Mouse (Mus musculus) cerebellum, postnatal 25 days (tissue): ENCODE results near the gene Eif2d.
A peak's percentile ranks its signal among the peaks of the same experiment; 100 is the strongest.

ENCODE experiments used
- DNase-seq, 2 experiments: peaks; one replicate each; pipeline ENCODE4 v3.0.0; 2021; ENCODE audit warnings: mixed read lengths in 2 of 2

The Eif2d gene

GRCm38 (mm10) chr1:131153018-131153629 is at the start of gene Eif2d:
TSS of gene Eif2d (plus strand) at chr1:131153181.
- peak; percentile 93 to 95 for DNase-seq

GRCm38 (mm10) chr1:131103776-131104424 is 49.1 kb upstream of the Eif2d start:
- no peak for DNase-seq

DNA sequence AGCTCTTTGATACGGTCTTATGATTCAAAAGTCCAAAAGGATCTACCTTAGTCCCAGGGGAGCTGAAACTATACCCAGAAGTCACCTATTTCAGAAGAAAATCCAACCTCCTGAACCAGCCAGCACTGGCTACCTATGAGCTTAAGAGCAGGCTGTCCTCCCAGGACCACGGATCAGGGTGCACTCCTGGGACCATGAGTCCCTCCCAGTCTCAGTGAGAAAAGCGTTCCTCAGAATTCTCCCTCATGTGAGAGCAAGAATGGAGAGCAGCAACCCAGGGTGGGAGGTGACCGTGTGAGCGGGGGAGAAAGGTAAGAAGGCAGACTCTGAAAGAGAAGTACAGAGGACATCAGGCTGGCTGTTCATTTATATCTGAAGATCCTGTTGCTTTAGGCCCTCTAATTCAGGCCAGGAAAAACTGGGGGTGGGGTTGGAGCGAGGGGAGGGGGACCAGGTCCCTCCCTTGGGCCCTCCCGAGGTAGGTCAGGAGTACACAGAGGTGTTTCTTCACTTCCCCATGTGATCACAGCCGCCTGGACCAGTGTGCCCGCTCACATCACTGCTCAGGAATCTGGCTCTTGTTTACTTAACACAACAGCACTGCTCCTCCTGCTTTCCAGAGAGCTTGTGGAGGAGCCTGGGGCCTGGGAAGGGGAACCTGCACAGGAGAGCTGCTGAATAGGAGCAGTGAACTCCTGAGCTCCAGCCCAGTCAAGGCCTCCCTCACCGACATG is 45.2 kb upstream of the Eif2d start:
- DNase-seq, result no peak

DNA sequence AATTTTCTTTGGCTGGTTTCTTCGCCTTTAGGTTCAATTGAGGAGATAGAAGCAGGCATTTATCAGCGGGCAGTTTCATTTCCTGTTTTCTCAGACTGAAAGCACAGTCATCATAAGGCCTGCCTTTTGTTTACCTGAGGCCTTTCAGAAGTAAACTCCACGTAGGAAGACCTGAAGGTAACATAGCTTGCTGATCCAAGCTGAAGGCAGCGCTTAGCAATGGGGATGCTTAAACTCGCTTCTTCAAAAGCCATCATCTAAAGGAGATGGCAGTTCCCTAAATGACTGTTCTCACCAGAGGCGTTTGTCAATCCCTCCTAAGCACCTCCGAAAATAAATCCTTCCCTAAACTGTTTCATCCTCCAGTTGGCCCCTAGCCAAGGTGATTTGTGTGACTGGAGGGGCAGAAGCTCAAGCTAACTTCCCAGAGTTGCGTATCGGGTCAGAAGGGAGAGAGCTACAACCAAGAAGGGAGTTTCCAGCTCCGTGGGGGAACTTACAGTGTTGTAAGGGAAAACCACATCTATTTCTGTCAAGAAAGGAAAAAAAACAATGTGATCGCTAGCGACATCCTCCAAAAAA is 42.4 kb upstream of the Eif2d start:
- no peak for DNase-seq

GRCm38 (mm10) chr1:131112576-131112975 is 40.4 kb upstream of the Eif2d start:
- no peak for DNase-seq

DNA sequence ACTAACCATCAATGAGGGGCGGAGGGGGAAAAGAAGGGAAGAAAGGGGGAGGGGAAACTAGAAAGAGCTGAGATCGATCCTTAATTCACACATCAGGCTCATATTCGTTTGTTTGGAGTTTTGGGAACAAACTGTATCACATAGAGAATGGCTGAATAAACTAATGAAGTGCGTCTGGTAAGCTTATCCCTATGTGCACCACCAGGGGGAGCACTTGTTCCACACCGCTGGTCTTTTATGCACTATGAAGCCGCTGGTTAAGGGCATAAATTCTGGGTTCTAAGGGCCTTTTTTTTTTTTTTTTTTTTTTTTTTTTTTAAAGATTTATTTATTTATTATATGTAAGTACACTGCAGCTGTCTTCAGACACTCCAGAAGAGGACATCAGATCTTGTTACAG is 37.0 kb upstream of the Eif2d start:
- DNase-seq, result peak; percentile 70 to 83

- DNase-seq, result peak; percentile 28 to 43
Observed at GRCm38 (mm10) chr1:131116430-131117011, 36.5 kb upstream of the Eif2d start.

DNA sequence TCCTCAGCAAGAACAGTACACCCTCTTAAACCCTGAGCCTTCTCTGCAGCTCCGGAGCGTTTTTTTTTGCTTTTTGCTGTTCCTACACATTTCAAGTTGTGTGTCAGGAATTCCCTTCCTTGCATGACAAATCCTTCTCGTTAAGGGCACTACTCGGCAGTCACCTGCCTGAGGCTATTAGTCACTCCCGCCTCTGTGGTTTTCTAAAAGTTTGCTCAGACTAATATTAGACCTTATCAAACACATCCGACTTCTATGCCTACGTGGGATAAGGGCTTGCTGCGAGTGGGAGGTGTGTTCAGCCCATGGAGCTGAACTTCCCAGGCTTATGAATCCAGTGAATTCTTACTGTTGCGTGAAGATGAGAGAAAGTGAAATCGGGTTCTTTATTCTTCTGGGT is 34.5 kb upstream of the Eif2d start:
- no peak for DNase-seq

GRCm38 (mm10) chr1:131119026-131119425 is 34.0 kb upstream of the Eif2d start:
- DNase-seq, result peak in 1 of 2 experiments; percentile 43

DNA sequence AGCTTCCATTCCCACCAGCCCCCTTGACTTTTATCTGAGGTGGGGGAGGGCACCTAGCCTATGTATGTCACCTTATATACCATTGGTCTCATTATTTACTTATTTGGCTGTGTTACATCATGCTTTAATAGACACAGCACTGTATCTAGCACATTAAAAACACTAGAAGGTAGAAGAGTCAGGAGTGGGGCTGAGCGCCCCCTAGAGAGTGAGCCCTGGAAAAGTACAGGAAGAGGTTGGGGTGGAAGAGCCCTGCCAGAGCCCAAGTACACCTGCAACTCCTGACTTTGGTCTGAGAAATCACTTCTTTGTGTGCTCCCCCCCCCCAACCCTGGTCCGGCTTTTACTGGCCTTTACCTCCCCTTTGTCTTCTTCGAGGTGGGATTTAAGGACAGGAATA is 31.0 kb upstream of the Eif2d start:
- peak; percentile 18 to 36 for DNase-seq

DNA sequence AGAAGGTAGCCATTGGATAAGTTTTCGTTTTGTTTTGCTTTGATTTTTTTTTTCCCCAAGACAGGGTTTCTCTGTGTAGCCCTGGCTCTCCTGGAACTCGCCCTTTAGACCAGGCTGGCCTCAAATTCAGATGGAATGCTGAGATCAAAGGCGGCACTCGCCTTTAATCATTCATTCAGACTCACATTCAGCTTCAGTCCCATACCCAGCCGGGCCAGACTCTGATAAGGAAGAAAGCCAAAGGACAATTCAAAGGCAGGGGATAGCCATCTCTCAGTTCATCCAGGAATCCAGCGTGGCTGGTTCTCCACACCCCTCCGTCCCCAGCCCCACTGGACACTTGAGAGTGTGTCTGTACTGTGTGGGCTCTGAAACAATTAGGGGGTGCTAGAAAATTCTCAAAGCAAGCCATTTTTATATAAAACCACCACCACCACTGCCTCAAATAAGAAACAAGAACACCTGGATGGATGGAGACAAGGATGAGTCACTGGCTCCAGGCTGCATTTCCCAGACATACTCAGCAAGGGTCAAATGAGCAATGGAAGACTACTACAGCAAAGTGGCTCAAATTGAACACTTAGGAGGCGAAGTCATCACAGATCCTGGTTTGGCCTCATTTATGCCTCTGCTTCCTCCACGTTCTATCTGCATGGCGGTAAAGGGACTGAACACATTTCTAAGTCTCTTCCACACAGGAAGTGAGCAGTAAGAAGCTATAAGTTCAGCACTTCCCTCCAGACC is 29.3 kb upstream of the Eif2d start:
- no peak for DNase-seq

DNA sequence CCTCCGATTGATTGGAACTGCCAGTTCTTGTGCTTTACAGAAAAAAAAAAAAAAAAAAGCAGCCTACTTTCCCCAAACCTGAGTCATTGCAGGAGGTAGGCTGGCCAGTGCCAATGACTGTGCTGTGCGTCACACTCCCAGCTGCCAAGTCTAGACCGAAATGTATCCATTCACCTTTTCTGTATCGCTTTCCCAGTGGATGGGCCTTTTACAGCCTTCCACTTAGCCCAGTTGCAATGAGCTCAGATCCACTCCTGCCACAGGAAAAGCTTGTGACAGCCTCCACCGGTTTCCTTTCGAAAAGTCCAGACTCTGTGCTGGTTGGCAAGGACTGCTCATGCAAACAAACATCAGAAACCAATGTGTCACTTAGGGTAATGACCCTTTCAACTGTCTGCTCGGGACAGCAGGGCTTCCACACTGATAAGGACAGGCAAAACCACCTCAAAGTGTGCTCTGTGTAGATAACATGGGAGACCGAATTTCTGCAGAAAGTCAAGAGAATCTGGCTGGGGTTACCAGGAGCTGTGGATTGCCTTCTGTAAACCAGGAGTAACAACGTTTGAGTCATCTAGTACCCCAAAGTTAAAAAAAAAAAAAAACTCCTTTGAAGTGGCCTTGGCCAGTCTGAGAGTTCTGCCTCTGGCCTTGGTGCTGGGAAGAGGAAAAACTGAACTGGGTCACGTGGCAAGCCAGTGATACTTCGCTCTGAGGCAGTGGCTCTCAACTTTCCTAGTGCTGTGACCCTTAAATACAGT is 26.8 kb upstream of the Eif2d start:
- no peak for DNase-seq

DNA sequence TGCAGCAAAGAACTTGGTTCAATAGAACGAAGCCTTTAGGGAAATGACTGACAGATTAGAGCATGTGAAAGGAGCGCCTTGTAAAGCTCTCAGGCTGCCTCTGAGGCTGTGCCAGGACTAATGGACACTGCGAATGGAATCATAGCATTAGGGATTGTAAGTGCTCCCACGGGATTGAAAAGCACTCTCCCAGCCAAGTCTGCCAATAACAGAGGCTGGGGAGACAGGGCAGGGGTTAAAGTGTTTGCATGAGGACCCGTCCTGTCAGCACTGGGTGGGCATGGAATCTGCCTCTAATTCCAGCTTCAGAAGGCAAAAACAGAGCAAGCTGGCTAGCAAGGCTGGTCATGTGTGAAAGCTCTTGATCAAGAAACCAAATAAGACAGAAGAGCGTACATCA is 18.8 kb upstream of the Eif2d start:
- DNase-seq, result no peak

DNA sequence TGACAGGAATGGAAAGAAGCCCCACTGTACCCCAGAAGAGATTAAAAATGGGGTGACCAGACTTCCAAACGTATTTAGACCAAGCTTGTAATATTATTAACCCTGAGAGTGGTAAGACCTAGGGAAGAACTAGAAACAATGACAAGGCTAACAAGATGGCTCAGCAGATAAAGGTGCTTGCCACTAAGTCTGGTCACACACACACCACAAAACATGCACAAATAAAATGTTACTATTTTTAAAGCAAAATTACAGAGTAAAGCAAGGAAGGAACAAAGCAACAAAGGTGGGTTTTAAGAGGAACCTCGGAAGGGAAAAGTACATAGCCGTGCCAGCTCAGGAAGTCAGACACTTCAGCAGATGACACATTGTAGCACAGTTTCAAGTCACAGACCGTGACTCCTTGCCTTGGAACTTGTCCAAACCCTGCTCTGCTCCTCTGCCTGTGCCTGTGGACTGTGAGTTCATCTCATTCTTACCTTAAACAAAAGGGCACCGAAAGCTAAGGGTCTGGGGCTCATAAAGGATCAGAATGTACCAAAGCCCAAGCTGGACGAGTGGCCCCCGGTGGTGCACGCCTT is 17.9 kb upstream of the Eif2d start:
- peak in 1 of 2 experiments; percentile 32 for DNase-seq

GRCm38 (mm10) chr1:131135960-131136629 is 16.9 kb upstream of the Eif2d start:
- DNase-seq, result no peak

- no peak for DNase-seq
Observed at GRCm38 (mm10) chr1:131137111-131137510, 15.9 kb upstream of the Eif2d start.

DNA sequence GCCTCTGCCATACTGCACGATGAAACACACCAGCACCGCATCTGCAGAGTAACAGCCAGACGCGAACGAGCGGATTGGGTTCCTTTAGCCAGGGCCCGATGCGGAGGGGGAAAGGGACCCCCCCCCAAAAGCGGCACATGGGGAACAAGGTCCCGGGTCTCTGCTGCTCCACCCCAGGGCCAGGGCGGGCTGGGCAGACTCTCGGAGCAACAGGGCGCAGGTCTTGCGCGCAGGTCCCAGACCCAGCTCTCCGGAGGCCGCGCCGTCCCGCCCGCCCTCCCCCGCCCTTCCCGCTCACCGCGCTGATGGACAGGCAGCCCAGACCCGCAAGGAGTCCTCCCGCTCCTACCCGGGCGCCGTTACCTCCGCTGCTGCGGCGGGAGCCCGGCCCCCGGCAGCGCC is 15.3 kb upstream of the Eif2d start:
- DNase-seq, result no peak

GRCm38 (mm10) chr1:131138191-131139016 is 14.6 kb upstream of the Eif2d start, which contains the start of gene Dyrk3:
TSS of gene Dyrk3 (minus strand) at chr1:131138340.
- DNase-seq, result peak; percentile 88 to 94
